Mouse (Mus musculus) forebrain, embryonic 13.5 days (tissue): ENCODE measurements at regions not wholly inside any gene's neighbourhood (a gene's known extent, or its start where the extent isn't known, plus 50 kb on each side); places are given as distances from the start of the nearest gene placed in this dataset.

Source experiments
- ATAC-seq: fragments of 200-750 bp; cut with Nextera tagmentation; 2 replicates; pipeline ENCODE4 v1.8.0; 2017
- H3K27ac ChIP-seq: fragments of 300-500 bp; sonication (generic); 2 replicates; pipeline ENCODE4 v1.5.1; 2015; ENCODE audit warnings: inconsistent platforms, mild to moderate bottlenecking, moderate library complexity
- H3K27me3 ChIP-seq: fragments of 300-500 bp; sonication (generic); 2 replicates; pipeline ENCODE4 v1.6.1; 2015; ENCODE audit warnings: mild to moderate bottlenecking, inconsistent platforms
- H3K36me3 ChIP-seq: fragments of 300-500 bp; sonication (generic); 2 replicates; pipeline ENCODE4 v1.6.1; 2015; ENCODE audit warnings: mild to moderate bottlenecking, inconsistent platforms; ENCODE audit not compliant: poor library complexity, severe bottlenecking
- H3K4me1 ChIP-seq: fragments of 300-500 bp; sonication (generic); 2 replicates; pipeline ENCODE4 v1.6.1; 2015; ENCODE audit warnings: inconsistent platforms
- H3K4me2 ChIP-seq: fragments of 300-500 bp; sonication (generic); 2 replicates; pipeline ENCODE4 v1.6.1; 2015; ENCODE audit warnings: inconsistent platforms, mild to moderate bottlenecking, moderate library complexity
- H3K4me3 ChIP-seq: fragments of 300-500 bp; sonication (generic); 2 replicates; pipeline ENCODE4 v1.5.1; 2015; ENCODE audit warnings: mild to moderate bottlenecking, inconsistent platforms
- H3K9ac ChIP-seq: fragments of 300-500 bp; sonication (generic); 2 replicates; pipeline ENCODE4 v1.6.1; 2015; ENCODE audit warnings: mild to moderate bottlenecking, inconsistent platforms
- H3K9me3 ChIP-seq: fragments of 300-500 bp; sonication (generic); replicated peaks from 2 replicates; pipeline ENCODE4 v1.6.1; 2016; ENCODE audit warnings: inconsistent platforms
- WGBS: fragments of 180-500 bp; shearing (Covaris S2); methylation state at CpG from one replicate; pipeline ENCODE4 v1.1.7; 2015; 5-methylcytosine and 5-hydroxymethylcytosine counted together

GRCm38 (mm10) chr16:20808263-20808662, 74.0 kb upstream of the Thpo start:
- Histone ChIP-seq H3K9ac (no peak overlapping the region), H3K4me3 (no peak overlapping the region), H3K27ac (no peak overlapping the region), H3K4me2 (no peak overlapping the region), H3K4me1 (peaks cover 12% of the 10 kb centered on the region), H3K9me3 (no peaks in the 10 kb centered on the region), H3K27me3 (no peaks in the 10 kb centered on the region), H3K36me3 (no peaks in the 10 kb centered on the region)
- no peak for ATAC-seq
- 67% methylated on average over 2 of the region's 2 CpGs for WGBS

- 90% methylated on average over 7 of the region's 7 CpGs for WGBS
- no peak overlapping the region for H3K27ac ChIP-seq
- ATAC-seq: no peak
- H3K27me3 ChIP-seq: no peaks in the 10 kb centered on the region
- H3K36me3 ChIP-seq: no peaks in the 10 kb centered on the region
- no peak overlapping the region for H3K9ac ChIP-seq
- no peaks in the 10 kb centered on the region for H3K9me3 ChIP-seq
- H3K4me3 ChIP-seq: no peak overlapping the region
- H3K4me1 ChIP-seq: peaks cover 12% of the 10 kb centered on the region
- no peak overlapping the region for H3K4me2 ChIP-seq
These were observed 72.4 kb upstream of the Thpo start for GRCm38 (mm10) chr16:20806739-20807138.

DNA sequence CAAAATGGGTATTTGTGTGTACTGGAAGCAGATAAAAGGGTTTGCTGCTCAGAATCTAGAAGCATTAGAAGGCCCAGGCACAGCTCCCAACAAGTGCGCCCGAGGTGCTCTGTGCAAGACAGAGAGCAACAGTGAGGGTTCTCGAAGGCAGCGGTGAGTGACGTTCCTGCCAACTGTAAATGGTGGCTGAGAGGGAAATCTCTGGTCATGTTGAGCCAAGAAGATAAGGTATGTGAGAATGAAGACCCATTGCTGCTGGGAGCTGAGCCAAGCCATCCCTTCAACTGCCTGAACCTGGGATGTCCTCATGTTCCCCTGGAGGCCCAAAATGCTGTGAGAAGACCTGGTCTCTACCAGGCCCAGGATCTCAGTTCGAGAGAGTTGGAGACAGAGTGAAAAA, 71.5 kb upstream of the Thpo start:
- no peaks in the 10 kb centered on the region for H3K36me3 ChIP-seq
- H3K9ac ChIP-seq: no peak overlapping the region
- H3K27me3 ChIP-seq: no peaks in the 10 kb centered on the region
- no peaks in the 10 kb centered on the region for H3K9me3 ChIP-seq
- H3K4me3 ChIP-seq: no peak overlapping the region
- no peak overlapping the region for H3K27ac ChIP-seq
- no peak overlapping the region for H3K4me2 ChIP-seq
- H3K4me1 ChIP-seq: peaks cover 12% of the 10 kb centered on the region
- no peak for ATAC-seq
- WGBS: 85% methylated on average over 6 of the region's 6 CpGs

GRCm38 (mm10) chr16:20805086-20805485, 70.8 kb upstream of the Thpo start:
- Histone ChIP-seq H3K4me2 (peak overlapping the region; percentile 69), H3K36me3 (no peaks in the 10 kb centered on the region), H3K27me3 (no peaks in the 10 kb centered on the region), H3K9ac (no peak overlapping the region), H3K27ac (no peak overlapping the region), H3K4me3 (peak overlapping the region; percentile 42), H3K4me1 (peaks cover 12% of the 10 kb centered on the region), H3K9me3 (no peaks in the 10 kb centered on the region)
- peak; percentile 50 for ATAC-seq
- 9% methylated on average over 6 of the region's 6 CpGs for WGBS

DNA sequence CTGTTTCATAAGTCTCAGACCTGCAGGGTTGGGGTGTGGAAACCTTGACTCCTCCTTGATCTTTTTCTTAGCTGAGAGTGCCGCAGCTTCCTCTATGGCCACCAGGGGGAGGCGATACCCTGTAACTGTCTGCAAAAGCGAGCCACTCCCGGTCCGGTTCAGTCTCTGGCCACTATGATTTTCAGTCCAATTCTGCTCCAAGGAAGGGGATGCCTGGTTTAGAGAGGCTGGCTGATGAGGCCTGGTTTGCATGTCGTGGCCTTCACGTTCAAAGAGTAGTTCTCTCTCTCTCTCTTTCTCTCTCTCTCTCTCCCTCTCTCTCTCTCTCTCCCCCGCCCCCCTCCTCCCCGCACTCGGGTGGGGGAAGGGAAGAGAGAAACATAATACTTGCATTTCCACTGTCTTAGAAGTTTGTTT, 70.3 kb upstream of the Thpo start:
- no peaks in the 10 kb centered on the region for H3K9me3 ChIP-seq
- peak overlapping the region; percentile 42 for H3K4me3 ChIP-seq
- WGBS: 1% methylated on average over 10 of the region's 10 CpGs
- H3K9ac ChIP-seq: peak overlapping the region; percentile 67
- peaks cover 12% of the 10 kb centered on the region for H3K4me1 ChIP-seq
- H3K27me3 ChIP-seq: no peaks in the 10 kb centered on the region
- peak overlapping the region; percentile 69 for H3K4me2 ChIP-seq
- peak; percentile 86 for ATAC-seq
- no peaks in the 10 kb centered on the region for H3K36me3 ChIP-seq
- no peak overlapping the region for H3K27ac ChIP-seq

DNA sequence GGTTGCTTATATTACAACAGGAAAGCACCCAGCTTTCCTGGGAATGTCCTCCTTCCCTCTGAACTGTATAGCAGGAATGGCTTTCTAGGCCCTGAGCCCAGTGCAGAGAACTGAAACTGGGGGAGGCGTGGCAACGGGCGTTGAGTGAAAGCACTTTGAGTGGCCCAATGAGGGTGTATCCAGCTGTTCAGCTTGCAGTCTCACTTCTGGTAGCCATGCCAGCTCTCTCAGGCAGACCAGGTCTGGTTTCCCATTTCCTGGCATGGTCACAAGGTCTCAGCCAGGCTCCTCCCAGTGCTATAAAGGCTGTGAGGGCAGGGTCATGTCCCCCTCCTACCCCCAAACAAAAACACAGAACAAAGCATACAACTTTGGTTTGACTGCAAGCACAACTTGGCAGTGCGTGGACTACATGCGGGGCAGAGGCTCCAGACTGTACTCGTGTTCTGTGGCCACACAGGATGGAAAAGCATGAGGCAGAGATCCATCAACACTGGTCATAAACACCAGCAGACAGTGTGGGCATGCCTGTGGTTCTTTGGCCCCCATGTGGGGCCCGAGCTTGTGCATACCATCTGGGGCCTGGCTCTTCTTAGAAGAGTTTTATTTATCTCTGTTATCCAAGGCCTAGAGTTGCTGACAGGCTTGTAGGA, 69.1 kb upstream of the Thpo start:
- H3K4me2 ChIP-seq: no peak overlapping the region
- H3K27ac ChIP-seq: no peak overlapping the region
- no peaks in the 10 kb centered on the region for H3K9me3 ChIP-seq
- H3K36me3 ChIP-seq: no peaks in the 10 kb centered on the region
- H3K4me1 ChIP-seq: peaks cover 12% of the 10 kb centered on the region
- 87% methylated on average over 7 of the region's 7 CpGs for WGBS
- no peak overlapping the region for H3K9ac ChIP-seq
- H3K27me3 ChIP-seq: no peaks in the 10 kb centered on the region
- ATAC-seq: no peak; the same call in 1 of the 2 replicates
- no peak overlapping the region for H3K4me3 ChIP-seq

DNA sequence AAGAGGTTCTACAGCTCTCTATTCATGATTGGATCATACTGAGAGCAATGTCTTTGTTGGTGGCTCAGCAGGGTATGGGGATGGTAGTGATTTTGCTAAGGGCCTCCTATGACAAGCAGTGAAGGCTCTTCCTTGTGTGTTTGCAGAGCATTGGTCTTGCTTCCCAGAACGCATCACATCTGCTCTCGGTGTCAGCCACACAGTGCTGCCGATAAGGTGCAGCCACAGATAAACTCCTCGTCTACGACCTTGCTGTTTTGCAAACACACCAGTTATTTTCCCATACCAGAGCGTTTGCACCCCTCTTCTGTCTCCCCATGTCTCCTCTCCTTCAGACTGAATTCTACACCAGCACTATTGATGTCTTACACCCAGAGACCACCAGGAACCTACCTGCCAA, 68.4 kb upstream of the Thpo start:
- ATAC-seq: no peak
- H3K9me3 ChIP-seq: no peaks in the 10 kb centered on the region
- no peak overlapping the region for H3K27ac ChIP-seq
- H3K9ac ChIP-seq: no peak overlapping the region
- H3K4me3 ChIP-seq: no peak overlapping the region
- peaks cover 12% of the 10 kb centered on the region for H3K4me1 ChIP-seq
- 86% methylated on average over 6 of the region's 6 CpGs for WGBS
- H3K27me3 ChIP-seq: no peaks in the 10 kb centered on the region
- H3K4me2 ChIP-seq: no peak overlapping the region
- no peaks in the 10 kb centered on the region for H3K36me3 ChIP-seq

- H3K4me2 ChIP-seq: no peak overlapping the region
- H3K27ac ChIP-seq: no peak overlapping the region
- 93% methylated on average over 3 of the region's 3 CpGs for WGBS
- H3K4me3 ChIP-seq: no peak overlapping the region
- H3K9ac ChIP-seq: no peak overlapping the region
- ATAC-seq: no peak
- H3K27me3 ChIP-seq: no peaks in the 10 kb centered on the region
- H3K4me1 ChIP-seq: peaks cover 8% of the 10 kb centered on the region; the same call in 1 of the 2 replicates
- H3K9me3 ChIP-seq: no peaks in the 10 kb centered on the region
- no peaks in the 10 kb centered on the region for H3K36me3 ChIP-seq
These were observed 65.7 kb upstream of the Thpo start for GRCm38 (mm10) chr16:20800038-20800437.

DNA sequence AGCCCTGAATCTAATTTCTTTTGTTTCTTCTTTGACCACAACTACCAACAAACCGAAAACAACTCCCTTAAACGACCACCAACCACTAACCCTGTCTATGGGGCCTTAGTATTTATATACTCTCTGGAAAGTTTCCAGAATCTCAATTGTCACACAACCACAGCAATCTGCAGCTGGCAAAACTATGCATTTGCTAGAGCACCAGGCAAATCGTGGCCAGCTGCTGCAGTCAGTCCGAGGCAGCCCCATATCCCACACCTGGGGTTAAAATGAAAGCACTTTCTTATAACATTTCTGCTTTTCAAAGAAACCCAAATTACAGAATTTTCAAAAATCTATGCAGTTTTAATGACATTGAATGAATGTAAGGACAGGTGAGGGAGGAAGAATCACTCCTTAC, 63.8 kb upstream of the Thpo start:
- no peaks in the 10 kb centered on the region for H3K4me1 ChIP-seq
- H3K9ac ChIP-seq: no peak overlapping the region
- no peak overlapping the region for H3K4me3 ChIP-seq
- no peaks in the 10 kb centered on the region for H3K27me3 ChIP-seq
- no peak overlapping the region for H3K27ac ChIP-seq
- no peaks in the 10 kb centered on the region for H3K9me3 ChIP-seq
- ATAC-seq: no peak
- H3K36me3 ChIP-seq: no peaks in the 10 kb centered on the region
- H3K4me2 ChIP-seq: no peak overlapping the region
- WGBS: 79% methylated on average over 4 of the region's 4 CpGs

- Histone ChIP-seq H3K9ac (no peak overlapping the region), H3K4me1 (no peaks in the 10 kb centered on the region), H3K9me3 (no peaks in the 10 kb centered on the region), H3K36me3 (no peaks in the 10 kb centered on the region), H3K4me3 (no peak overlapping the region), H3K27me3 (no peaks in the 10 kb centered on the region), H3K4me2 (no peak overlapping the region), H3K27ac (no peak overlapping the region)
- no peak for ATAC-seq
- WGBS: 73% methylated on average over 1 of the region's 1 CpGs
These were observed 60.4 kb upstream of the Thpo start for GRCm38 (mm10) chr16:20794721-20795120.
